Mouse (Mus musculus) thymus, adult 2 months (tissue): ENCODE results near the gene Akap2.

Experiments
- CTCF ChIP-seq: fragments of 200-500 bp; IDR thresholded peaks from 2 replicates; pipeline ENCODE4 v1.5.1; 2012; ENCODE audit warnings: mild to moderate bottlenecking, control low read depth, low read length, moderate library complexity, borderline replicate concordance; ENCODE audit not compliant: control insufficient read depth, poor library complexity, insufficient read depth; ENCODE audit errors: extremely low read depth
- POLR2A ChIP-seq: fragments of 200-500 bp; IDR thresholded peaks from 2 replicates; pipeline ENCODE4 v1.6.1; 2012; ENCODE audit warnings: mild to moderate bottlenecking, low read length, control low read depth, moderate library complexity; ENCODE audit not compliant: control insufficient read depth, poor library complexity, insufficient read depth; ENCODE audit errors: extremely low read depth

GRCm38 (mm10) chr4:57690805-57691204 lies 26.7 kb upstream of the Akap2 start:
- TF ChIP-seq CTCF (no peak), POLR2A (no peak)
